Comparison of ENCODE assay signal across 33 mouse cellular contexts in genomic region chr2:49471188-49471587, GRCm38 (mm10).
"Had no signal": no experiment of that assay in that cellular context is flagged by ENCODE, and none has a peak within 500 bp of the region (broad histone marks: within the 10 kb centered on the region; RNA-seq: fewer than 3 reads in every experiment).

No protein-coding gene starts in this region.

- H3K27ac ChIP-seq: heart, embryonic 10.5 days; heart, embryonic 13.5 days; heart, embryonic 15.5 days; hindbrain, embryonic 10.5 days; hindbrain, embryonic 12.5 days; hindbrain, embryonic 13.5 days; hindbrain, embryonic 14.5 days; hindbrain, embryonic 15.5 days; hindbrain, postnatal 0 days; intestine, embryonic 15.5 days; kidney, embryonic 15.5 days; kidney, postnatal 0 days had no signal

- H3K4me2 ChIP-seq: heart, embryonic 11.5 days; heart, embryonic 12.5 days; heart, embryonic 13.5 days; heart, embryonic 15.5 days; hindbrain, embryonic 12.5 days; hindbrain, embryonic 13.5 days; hindbrain, embryonic 14.5 days; hindbrain, embryonic 15.5 days; intestine, embryonic 15.5 days; kidney, embryonic 15.5 days had no signal

- H3K36me3 ChIP-seq: heart, embryonic 10.5 days; heart, embryonic 12.5 days; heart, embryonic 13.5 days; heart, embryonic 15.5 days; hindbrain, embryonic 12.5 days; hindbrain, embryonic 13.5 days; hindbrain, embryonic 15.5 days; intestine, embryonic 15.5 days; kidney, embryonic 15.5 days had no signal

- H3K4me3 ChIP-seq: heart, embryonic 10.5 days; heart, embryonic 12.5 days; heart, embryonic 13.5 days; heart, embryonic 15.5 days; hindbrain, embryonic 10.5 days; hindbrain, embryonic 12.5 days; hindbrain, embryonic 13.5 days; hindbrain, embryonic 15.5 days; intestine, embryonic 15.5 days; kidney, embryonic 15.5 days; layer of hippocampus, adult 2 months had no signal

- H3K27me3 ChIP-seq: heart, embryonic 12.5 days; heart, embryonic 13.5 days; heart, embryonic 15.5 days; hindbrain, embryonic 12.5 days; hindbrain, embryonic 13.5 days; hindbrain, embryonic 15.5 days; intestine, embryonic 15.5 days; kidney, embryonic 15.5 days had no signal

- H3K9ac ChIP-seq: heart, embryonic 12.5 days; heart, embryonic 13.5 days; heart, embryonic 15.5 days; hindbrain, embryonic 12.5 days; hindbrain, embryonic 13.5 days; hindbrain, embryonic 14.5 days; hindbrain, embryonic 15.5 days; intestine, embryonic 15.5 days; kidney, embryonic 15.5 days had no signal

- H3K9me3 ChIP-seq: heart, embryonic 10.5 days; heart, embryonic 12.5 days; heart, embryonic 13.5 days; heart, embryonic 15.5 days; hindbrain, embryonic 10.5 days; hindbrain, embryonic 12.5 days; hindbrain, embryonic 13.5 days; hindbrain, embryonic 15.5 days; intestine, embryonic 15.5 days; kidney, embryonic 15.5 days had no signal

- H3K4me1 ChIP-seq: hindbrain, embryonic 10.5 days; hindbrain, embryonic 15.5 days had no signal

- DNase-seq: heart, postnatal 10 days; heart, postnatal 14 days; heart, postnatal 36 days; heart, postnatal 4 days; kidney, adult 11 months; kidney, adult 18-20 months; kidney, adult 2 months; kidney, adult 8-10 months; kidney, adult 9 months; kidney, postnatal 10 days; kidney, postnatal 14 days; kidney, postnatal 25 days; kidney, postnatal 36 days; kidney, postnatal 4 days; layer of hippocampus, adult 9-11 months; layer of hippocampus, postnatal 36 days had no signal

- ATAC-seq: hindbrain, postnatal 0 days; inflammation-experienced regulatory T-cells, adult 6 months; intestine, embryonic 15.5 days; intestine, postnatal 0 days had no signal
